Mouse (Mus musculus): ENCODE measurements around the gene Slc25a33. TPM values are rescaled to one million over a fixed set of nuclear protein-coding genes. Genes with fewer than 3 reads are reported as not detected.

Gene Slc25a33
- total and polyA plus RNA-seq, 3 experiments: 20.3 to 26.0 (median 22.3) TPM

DNA sequence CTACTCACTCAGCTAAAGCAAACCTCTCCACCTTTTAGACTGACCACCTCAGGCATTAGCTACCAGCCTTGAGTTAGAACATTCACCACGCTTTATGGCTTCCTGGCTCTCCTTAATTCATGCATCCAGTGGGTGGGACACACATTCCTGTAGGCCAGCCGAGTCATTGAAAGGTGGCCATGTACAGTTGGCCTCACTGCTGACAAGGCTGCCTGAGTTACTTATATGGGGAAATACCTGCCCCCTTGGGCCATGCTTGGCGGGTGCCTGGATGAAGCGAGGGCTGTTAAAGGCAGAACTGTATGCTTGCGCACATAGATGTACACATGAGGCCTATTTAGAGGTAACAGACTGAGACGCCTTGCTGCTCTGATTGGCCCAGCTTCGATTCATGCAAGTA is 33.8 kb downstream of the Slc25a33 start:
- Histone ChIP-seq H3K27me3 (ENCODE audit: control insufficient read depth, insufficient read depth, low read length) (no peaks in the 10 kb centered on the region), H3K4me3 (no peak overlapping the region), H3K36me3 (ENCODE audit: control insufficient read depth, insufficient read depth, low read length) (no peaks in the 10 kb centered on the region), H3K4me1 (ENCODE audit: control insufficient read depth, insufficient read depth, low read length) (peaks cover 13% of the 10 kb centered on the region), H3K79me2 (replicated peaks; ENCODE audit: control insufficient read depth, insufficient read depth, low read length) (no peaks in the 10 kb centered on the region), H3K9ac (ENCODE audit: low read depth, low read length) (no peak overlapping the region), H3K27ac (no peak overlapping the region)
- 92% methylated on average over 7 of the region's 7 CpGs for WGBS
- no peak for DNase-seq
- TF ChIP-seq EP300 (IDR thresholded peaks at IDR 0.05; ENCODE audit: insufficient read depth, low read depth, low read length) (no peak), POLR2A (IDR thresholded peaks at IDR 0.05; ENCODE audit: insufficient read depth, low read depth, low read length) (no peak), CTCF (IDR thresholded peaks at IDR 0.05) (no peak)
- intact Hi-C loops (cut with DNase I): no loop called here

DNA sequence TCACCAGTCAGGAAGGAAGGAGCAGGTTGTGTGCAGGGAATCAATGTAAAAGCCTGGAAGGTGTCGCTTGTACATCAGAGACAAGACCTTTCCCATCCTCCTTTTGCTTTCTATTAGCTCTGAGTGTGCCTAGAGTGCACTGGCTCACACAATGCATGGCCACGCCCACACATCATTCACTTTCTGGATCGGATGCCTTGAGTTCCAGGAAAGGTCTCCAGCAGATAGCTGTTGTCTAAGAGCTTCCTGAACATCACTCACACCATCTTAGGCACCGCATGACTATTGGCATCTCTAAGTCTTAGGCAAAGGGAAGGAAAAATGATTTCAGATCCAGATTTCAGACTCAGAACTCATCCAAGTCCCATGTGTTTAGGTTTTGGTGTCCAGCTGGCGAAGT is 34.6 kb downstream of the Slc25a33 start:
- no peaks in the 10 kb centered on the region for H3K36me3 ChIP-seq (ENCODE audit: control insufficient read depth, insufficient read depth, low read length)
- intact Hi-C loops (cut with DNase I): no loop called here
- H3K27ac ChIP-seq: no peak overlapping the region
- WGBS: 62% methylated on average over 5 of the region's 5 CpGs
- DNase-seq: no peak
- H3K4me1 ChIP-seq (ENCODE audit: control insufficient read depth, insufficient read depth, low read length): peaks cover 21% of the 10 kb centered on the region
- no peaks in the 10 kb centered on the region for H3K79me2 ChIP-seq (replicated peaks; ENCODE audit: control insufficient read depth, insufficient read depth, low read length)
- TF ChIP-seq POLR2A (IDR thresholded peaks at IDR 0.05; ENCODE audit: insufficient read depth, low read depth, low read length) (no peak), EP300 (IDR thresholded peaks at IDR 0.05; ENCODE audit: insufficient read depth, low read depth, low read length) (no peak)
- H3K9ac ChIP-seq (ENCODE audit: low read depth, low read length): no peak overlapping the region
- H3K4me3 ChIP-seq: no peak overlapping the region
- H3K27me3 ChIP-seq (ENCODE audit: control insufficient read depth, insufficient read depth, low read length): no peaks in the 10 kb centered on the region

DNA sequence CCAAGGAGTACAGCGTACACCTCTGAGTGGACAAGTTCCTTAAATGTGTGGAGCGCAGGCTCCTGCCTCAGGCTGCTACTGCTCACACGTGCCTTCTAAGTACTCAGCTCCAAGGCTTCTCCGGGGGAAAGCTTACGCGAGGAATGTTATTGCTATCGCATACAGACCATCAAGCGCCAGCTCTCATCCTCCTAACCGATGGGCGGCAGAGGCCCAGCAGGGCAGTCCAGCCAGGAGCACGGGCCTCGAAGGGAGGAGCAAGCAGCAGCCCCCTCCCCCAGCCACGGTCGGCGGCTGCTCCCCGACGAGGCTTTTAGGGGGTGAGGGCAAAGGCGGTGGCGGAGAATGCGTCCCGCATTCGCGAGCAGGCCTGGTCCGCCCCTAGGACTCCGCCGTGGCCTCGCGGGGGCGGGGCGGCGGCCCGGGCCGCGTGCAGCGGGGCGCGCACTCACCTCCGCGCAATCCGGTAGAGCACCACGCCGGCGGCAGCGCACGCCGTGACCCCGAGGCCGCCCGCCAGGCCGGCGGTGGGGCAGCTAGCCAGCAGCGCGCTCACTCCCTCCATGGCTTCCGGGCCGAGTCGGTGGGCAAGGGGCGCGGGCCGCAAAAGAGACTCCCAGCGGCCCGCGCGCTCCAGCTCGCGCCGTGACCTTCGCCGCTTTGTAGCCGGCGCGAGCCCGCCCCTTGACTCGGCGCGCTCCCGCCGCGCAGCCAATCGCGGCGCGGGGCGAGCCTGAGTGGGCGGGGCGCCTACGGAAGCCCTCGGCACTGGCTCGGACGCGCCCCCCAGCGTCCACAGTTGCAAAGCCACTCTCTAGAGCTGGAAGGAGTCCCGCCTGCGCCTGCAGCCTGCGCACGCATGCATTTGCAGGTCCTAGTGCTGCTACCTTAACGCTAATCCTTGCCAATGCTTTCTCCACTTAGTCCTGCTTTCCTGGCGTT is 36.4 kb downstream of the Slc25a33 start, which contains the start of gene Tmem201:
Gene Tmem201 (minus strand): TSS at position 662 of the 942 bp plus-strand sequence.
- WGBS: under 1% methylated on average over 97 of the region's 97 CpGs
- Histone ChIP-seq H3K9ac (ENCODE audit: low read depth, low read length) (peak within 1 kb of the TSS; percentile 82), H3K27ac (peak within 1 kb of the TSS; percentile 91), H3K4me3 (peak within 1 kb of the TSS; percentile 83), H3K27me3 (ENCODE audit: control insufficient read depth, insufficient read depth, low read length) (no peaks in the 10 kb centered on the region), H3K36me3 (ENCODE audit: control insufficient read depth, insufficient read depth, low read length) (no peaks in the 10 kb centered on the region), H3K4me1 (ENCODE audit: control insufficient read depth, insufficient read depth, low read length) (peaks cover 35% of the 10 kb centered on the region), H3K79me2 (replicated peaks; ENCODE audit: control insufficient read depth, insufficient read depth, low read length) (no peaks in the 10 kb centered on the region)
- TF ChIP-seq CTCF (IDR thresholded peaks at IDR 0.05): peak; percentile 99
- TF ChIP-seq EP300 (IDR thresholded peaks at IDR 0.05; ENCODE audit: insufficient read depth, low read depth, low read length): 0 out of 2 replicates have a peak, but pooled peaks have one; percentile 63
- peak; percentile 32 for TF ChIP-seq POLR2A (IDR thresholded peaks at IDR 0.05; ENCODE audit: insufficient read depth, low read depth, low read length)
- intact Hi-C loops (cut with DNase I): loop anchor here (1.0 kb wide), 1 partner anchor 13 kb away; no protein-coding TSS in a partner anchor
- peak; percentile 95 to 97 for DNase-seq

DNA sequence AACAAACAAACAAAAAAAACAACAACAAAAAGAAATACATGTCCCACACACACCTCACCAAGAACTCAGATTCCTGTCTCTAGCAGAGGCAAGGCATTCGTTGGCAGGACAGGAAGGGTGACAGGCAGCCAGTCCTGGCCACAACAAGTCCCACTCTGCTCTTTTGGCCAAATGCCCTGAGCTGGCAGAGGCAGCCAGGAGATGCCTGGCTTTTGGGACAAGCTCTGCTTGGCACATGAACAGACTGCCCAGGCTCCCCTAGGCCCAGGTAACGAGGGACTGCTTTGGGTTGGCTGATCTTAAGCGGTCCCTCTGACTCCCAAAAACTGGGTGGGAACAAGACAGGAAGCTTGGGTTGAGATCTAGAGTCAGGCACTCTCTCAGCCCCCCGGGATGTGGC is 37.5 kb downstream of the Slc25a33 start:
- 12% methylated on average over 4 of the region's 4 CpGs for WGBS
- peak overlapping the region; percentile 91 for H3K27ac ChIP-seq
- no peak; the same call in 1 of the 2 replicates for TF ChIP-seq POLR2A (IDR thresholded peaks at IDR 0.05; ENCODE audit: insufficient read depth, low read depth, low read length)
- TF ChIP-seq CTCF (IDR thresholded peaks at IDR 0.05): no peak
- TF ChIP-seq EP300 (IDR thresholded peaks at IDR 0.05; ENCODE audit: insufficient read depth, low read depth, low read length): 0 out of 2 replicates have a peak, but pooled peaks have one; percentile 37
- H3K4me3 ChIP-seq: peak overlapping the region; percentile 83; the same call in 1 of the 2 replicates
- H3K27me3 ChIP-seq (ENCODE audit: control insufficient read depth, insufficient read depth, low read length): no peaks in the 10 kb centered on the region
- intact Hi-C loops (cut with DNase I): no loop called here
- no peaks in the 10 kb centered on the region; the same call in 1 of the 2 replicates for H3K79me2 ChIP-seq (replicated peaks; ENCODE audit: control insufficient read depth, insufficient read depth, low read length)
- peak; percentile 78 to 85 for DNase-seq
- H3K4me1 ChIP-seq (ENCODE audit: control insufficient read depth, insufficient read depth, low read length): peaks cover 43% of the 10 kb centered on the region
- H3K9ac ChIP-seq (ENCODE audit: low read depth, low read length): peak overlapping the region; percentile 82
- no peaks in the 10 kb centered on the region for H3K36me3 ChIP-seq (ENCODE audit: control insufficient read depth, insufficient read depth, low read length)

DNA sequence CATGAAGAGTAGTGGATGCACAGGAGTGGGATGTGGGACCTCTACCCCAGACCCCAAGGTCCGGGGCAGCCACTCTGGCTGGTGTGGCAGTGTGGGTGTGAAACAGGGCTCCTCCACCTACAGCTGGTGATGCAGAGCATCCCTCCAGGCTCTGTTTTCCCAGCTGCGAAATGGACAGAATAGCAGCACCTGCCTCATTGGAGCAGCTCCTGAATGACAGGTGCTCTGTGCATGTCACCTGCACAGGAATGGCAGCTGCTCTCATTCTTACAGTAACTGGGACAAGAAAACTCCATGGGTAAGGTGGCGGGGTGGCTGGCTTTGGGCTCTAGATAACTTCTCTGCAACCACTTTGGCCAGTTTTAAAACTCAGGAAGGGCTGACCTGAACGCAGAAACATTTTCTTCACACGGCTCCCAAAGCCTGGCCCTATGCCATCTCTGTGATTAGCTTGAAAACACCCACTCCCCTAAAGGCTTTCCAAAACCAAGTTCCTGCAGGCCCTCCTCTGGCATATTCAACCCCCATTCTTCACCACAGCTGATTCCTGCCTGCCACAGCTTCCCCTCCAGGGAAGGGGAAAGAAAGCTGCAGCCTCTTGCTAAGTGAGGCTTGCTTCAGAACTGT is 38.3 kb downstream of the Slc25a33 start:
- Histone ChIP-seq H3K4me1 (ENCODE audit: control insufficient read depth, insufficient read depth, low read length) (peaks cover 49% of the 10 kb centered on the region), H3K27me3 (ENCODE audit: control insufficient read depth, insufficient read depth, low read length) (no peaks in the 10 kb centered on the region), H3K36me3 (ENCODE audit: control insufficient read depth, insufficient read depth, low read length) (no peaks in the 10 kb centered on the region), H3K4me3 (no peak overlapping the region), H3K9ac (ENCODE audit: low read depth, low read length) (no peak overlapping the region), H3K27ac (peak overlapping the region; percentile 91), H3K79me2 (replicated peaks; ENCODE audit: control insufficient read depth, insufficient read depth, low read length) (peaks cover 2% of the 10 kb centered on the region)
- intact Hi-C loops (cut with DNase I): no loop called here
- DNase-seq: no peak
- 48% methylated on average over 5 of the region's 5 CpGs for WGBS
- TF ChIP-seq POLR2A (IDR thresholded peaks at IDR 0.05; ENCODE audit: insufficient read depth, low read depth, low read length) (no peak), EP300 (IDR thresholded peaks at IDR 0.05; ENCODE audit: insufficient read depth, low read depth, low read length) (no peak), CTCF (IDR thresholded peaks at IDR 0.05) (no peak)
